Mouse (Mus musculus) brain, embryonic 14.5 days (tissue): ENCODE data around the gene Gm11027. TPM values are rescaled to one million over a fixed set of nuclear protein-coding genes. Genes with fewer than 3 reads are reported as not detected.

Experiments used
- DNase-seq: peaks from one replicate; pipeline ENCODE4 v3.0.0-alpha.2; 2011; ENCODE audit warnings: low read depth
- CTCF ChIP-seq: fragments of 200-500 bp; IDR thresholded peaks from 2 replicates; pipeline ENCODE4 v1.5.1; 2012; ENCODE audit warnings: inconsistent platforms, mild to moderate bottlenecking, moderate library complexity, borderline replicate concordance; ENCODE audit not compliant: insufficient read depth, insufficient read length; ENCODE audit errors: extremely low read depth
- POLR2A ChIP-seq: fragments of 200-500 bp; IDR thresholded peaks from 2 replicates; pipeline ENCODE4 v1.6.1; 2012; ENCODE audit warnings: mild to moderate bottlenecking, inconsistent platforms, borderline replicate concordance; ENCODE audit not compliant: poor library complexity, insufficient read depth, insufficient read length, severe bottlenecking; ENCODE audit errors: extremely low read depth
- polyA plus RNA-seq: library from polyadenylated mRNA; depleted of rRNA; stranded (reverse); fragments of >200 nt; gene quantifications from 2 replicates; pipeline ENCODE4 v1.2.3, GENCODE M21; 2012

Gene Gm11027
- polyA plus RNA-seq, 1 experiment = not detected

- no peak for TF ChIP-seq CTCF
- TF ChIP-seq POLR2A = no peak
- DNase-seq = peak; percentile 31
Observed at GRCm38 (mm10) chr12:116281427-116282281, 6.5 kb downstream of the Gm11027 start.

GRCm38 (mm10) chr12:116282856-116283255 is 7.7 kb downstream of the Gm11027 start:
- TF ChIP-seq CTCF = no peak
- TF ChIP-seq POLR2A = no peak
- DNase-seq = no peak

- DNase-seq = no peak
- TF ChIP-seq CTCF (no peak), POLR2A (no peak)
Observed at GRCm38 (mm10) chr12:116283511-116283910, 8.3 kb downstream of the Gm11027 start.

GRCm38 (mm10) chr12:116293185-116293584 is 18.0 kb downstream of the Gm11027 start:
- DNase-seq = no peak
- no peak for TF ChIP-seq POLR2A
- no peak for TF ChIP-seq CTCF

- no peak for DNase-seq
- TF ChIP-seq POLR2A = no peak
- TF ChIP-seq CTCF = no peak
Observed at GRCm38 (mm10) chr12:116293599-116294292, 18.6 kb downstream of the Gm11027 start.

DNA sequence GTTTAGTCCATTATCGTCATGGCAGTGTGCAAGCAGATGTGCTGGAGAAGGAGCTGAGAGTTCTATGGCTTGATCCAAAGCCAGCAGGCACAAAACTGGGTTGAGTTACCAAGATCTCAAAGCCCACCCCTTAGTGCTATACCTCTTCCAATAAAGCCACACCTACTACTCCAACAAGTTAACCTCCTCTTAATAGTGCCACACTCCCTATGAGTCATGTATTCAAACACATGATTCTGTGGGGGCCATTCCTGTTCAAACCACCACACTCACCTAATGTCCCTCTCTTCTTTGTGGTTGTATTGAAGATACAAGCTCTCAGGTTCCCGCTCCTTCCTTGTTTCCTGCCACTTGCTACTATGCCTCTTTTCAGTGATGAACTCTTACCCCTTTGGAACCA is 24.7 kb downstream of the Gm11027 start:
- TF ChIP-seq CTCF (no peak), POLR2A (no peak)
- DNase-seq = no peak

DNA sequence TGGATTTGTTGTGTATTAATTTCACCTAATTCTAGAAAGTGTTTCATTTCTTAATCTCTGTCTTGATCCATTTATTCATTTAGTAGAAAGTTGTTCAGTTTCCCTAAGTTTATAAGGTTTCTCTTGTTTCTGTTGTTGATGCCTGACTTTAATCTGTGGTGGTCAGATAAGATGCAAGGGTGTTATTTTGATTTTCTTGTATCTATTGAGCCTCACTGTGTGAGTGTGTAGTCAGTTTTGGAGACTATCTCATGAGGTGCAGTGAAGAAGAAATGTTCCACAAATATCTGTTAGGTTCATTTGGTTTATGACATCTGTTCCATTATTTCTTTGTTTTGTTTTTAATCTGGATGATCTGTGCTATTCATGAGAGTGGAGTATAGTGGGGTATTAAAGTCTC is 27.0 kb downstream of the Gm11027 start:
- TF ChIP-seq CTCF (no peak), POLR2A (no peak)
- DNase-seq = no peak

- DNase-seq = no peak
- TF ChIP-seq POLR2A (no peak), CTCF (no peak)
Observed at GRCm38 (mm10) chr12:116306042-116306441, 30.9 kb downstream of the Gm11027 start.

DNA sequence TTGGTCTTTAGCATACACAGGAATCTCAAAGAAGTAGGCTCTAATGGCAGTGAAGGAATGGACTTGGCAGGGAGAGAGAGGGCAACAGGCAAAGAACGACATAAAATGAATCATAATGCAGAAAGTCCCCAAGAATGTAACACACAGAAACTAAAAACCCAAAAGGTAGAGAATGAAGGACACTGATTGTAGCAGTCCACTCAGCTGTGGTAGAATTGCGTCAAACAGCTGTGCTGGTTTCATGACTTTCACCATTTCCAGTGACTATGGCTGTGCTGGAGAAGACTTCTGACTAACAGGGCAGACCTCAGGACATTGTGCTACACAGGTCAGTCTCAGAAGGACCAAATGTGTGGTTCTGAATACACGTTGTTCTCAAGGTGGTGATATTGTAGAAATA is 32.7 kb downstream of the Gm11027 start:
- TF ChIP-seq CTCF (no peak), POLR2A (no peak)

DNA sequence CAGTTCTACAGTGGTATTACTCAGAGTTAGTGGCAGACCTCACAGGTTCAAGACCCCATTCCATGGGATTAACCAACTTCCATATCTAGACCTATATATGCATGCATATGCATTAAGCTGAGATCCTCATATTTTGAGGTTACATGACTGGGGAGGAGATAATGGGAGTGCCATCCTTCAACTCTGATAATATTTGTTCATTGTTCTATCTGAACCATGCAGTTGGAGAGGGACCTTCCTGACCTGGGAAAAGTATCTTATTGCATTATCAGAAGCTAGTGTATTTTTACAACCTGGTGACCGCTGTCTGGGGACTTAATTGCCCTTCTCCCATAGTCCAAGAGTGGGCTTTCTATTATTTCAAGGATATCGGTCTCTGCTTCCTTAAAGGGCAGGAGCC is 33.4 kb downstream of the Gm11027 start:
- no peak for TF ChIP-seq CTCF
- TF ChIP-seq POLR2A = no peak
- DNase-seq = no peak

More for the DNA sequence above, 32.7 kb downstream of the Gm11027 start:
- DNase-seq = no peak

DNA sequence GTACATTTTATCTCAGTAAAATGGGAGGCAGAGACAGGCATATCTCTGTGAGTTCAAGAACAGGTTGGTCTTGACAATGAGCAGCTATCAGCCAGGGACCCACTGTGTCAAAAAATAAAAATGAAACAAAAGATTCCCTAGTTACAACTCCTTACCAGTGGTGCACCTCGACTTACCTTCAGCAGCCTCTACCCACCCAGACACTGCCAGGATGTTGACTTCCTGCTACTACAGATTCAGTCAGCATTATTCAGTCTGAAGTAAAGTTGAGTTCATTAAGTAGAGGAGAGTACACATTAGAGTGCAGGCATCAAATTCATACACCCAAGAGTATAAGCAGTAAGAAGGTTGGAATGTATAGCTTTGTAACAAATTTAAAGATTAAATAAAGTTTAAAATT is 38.6 kb downstream of the Gm11027 start:
- TF ChIP-seq CTCF = no peak
- no peak for TF ChIP-seq POLR2A
- DNase-seq = no peak
